Mouse (Mus musculus) naive thymus-derived CD4-positive, alpha-beta T cell, adult 2 months (primary cell): ENCODE data around the gene Zfp239.
"Not testable (repeated sequence)": the region's sequence is repeated elsewhere in the genome, so short reads cannot be mapped to it uniquely, and the experiment has no call there.

Experiments
- DNase-seq: peaks from one replicate; pipeline ENCODE4 v3.0.0-alpha.2; 2011; ENCODE audit warnings: low read depth

Gene Zfp239

GRCm38 (mm10) chr6:117861848-117862247 is at the start of gene Zfp239:
Zfp239 (plus strand) TSS chr6:117862100.
- no peak for DNase-seq

- no peak for DNase-seq
Observed at GRCm38 (mm10) chr6:117814681-117815080, 47.2 kb upstream of the Zfp239 start.

DNA sequence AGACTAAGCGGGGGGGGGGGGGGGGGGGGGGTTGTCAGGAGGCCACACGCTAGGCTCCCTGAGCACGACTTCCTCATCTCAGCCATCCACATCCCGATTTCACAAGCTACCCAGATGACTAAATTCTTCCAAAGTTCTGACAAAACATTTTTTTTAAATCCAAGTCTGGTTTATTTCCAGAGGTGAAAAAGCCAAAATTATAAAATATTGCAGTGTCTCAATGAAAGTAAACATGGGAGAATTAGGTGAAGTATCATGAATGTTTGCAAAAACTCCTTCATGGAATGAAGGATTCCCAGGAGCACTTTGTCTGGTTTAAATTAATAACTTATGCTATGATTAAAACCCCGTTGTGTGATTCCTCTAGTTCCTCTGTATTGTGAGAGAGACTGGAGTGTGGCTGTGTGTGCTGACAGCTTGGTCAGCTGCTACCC is 44.8 kb upstream of the Zfp239 start:
- no peak for DNase-seq

- DNase-seq, result no peak
Observed at GRCm38 (mm10) chr6:117820327-117820726, 41.6 kb upstream of the Zfp239 start.

DNA sequence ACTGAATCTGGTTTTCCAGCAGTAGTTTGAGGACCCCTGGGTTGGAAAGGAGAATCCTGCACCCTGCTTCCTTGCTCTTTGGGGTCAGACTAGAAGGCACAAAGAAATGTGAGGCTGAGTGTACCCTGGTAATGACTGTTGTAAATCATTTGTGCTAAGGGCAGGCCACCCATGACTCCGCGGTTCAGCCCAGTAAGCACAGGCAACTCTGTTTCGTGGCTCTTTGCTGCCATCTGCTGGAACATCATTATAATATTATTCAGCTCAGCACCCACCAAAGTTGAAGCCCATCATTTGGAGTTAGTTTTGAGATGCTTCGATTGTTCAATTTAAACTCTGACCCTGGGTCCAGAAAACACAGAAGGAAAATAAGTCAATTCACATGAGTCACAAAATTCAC is 36.5 kb upstream of the Zfp239 start:
- peak; percentile 75 for DNase-seq

- peak; percentile 57 for DNase-seq
Observed at GRCm38 (mm10) chr6:117828273-117828672, 33.6 kb upstream of the Zfp239 start.

DNA sequence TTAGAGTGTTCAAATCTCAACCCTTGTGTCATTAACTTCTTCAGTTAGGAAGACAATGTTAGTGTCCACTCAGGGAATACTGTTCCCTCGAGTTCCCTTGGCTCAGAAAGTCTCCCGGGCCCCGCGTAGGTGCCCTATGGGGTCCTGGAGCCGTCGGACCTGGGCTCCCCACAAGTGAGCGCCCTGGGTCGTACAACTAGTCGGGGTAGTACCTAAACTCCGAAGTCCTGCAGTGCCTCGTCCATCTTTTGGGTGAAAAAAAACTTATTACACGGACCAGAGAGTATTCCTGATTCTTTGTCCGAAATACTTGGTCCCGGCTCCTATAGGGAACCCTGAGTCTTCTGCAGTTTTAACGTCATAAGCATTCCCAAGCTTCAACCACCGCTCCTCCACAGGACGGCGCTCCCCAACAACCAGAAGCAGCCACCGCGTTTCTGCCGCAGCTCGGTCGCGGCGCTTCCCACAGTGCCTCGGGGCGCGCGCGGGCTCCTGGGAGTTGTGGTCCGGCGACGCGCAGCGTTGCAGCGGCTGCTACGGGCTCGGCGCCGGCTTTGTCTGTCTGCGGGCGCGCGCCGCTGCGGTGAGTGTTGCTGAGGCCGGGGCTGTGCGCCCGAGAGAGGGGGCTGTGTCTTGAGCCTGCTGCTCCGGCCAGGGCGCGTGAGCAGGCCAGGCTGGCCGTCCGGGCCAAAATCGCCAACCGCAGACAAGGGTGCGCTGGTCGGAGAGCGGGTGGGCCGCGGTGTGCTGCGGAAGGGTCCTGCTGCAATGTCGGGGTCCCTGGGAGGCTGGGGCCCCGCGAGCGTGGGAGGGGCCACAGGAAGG is 21.0 kb upstream of the Zfp239 start, which contains the start of gene Zfp637:
Gene Zfp637 (plus strand): TSS at position 495 of the 825 bp plus-strand sequence.
- DNase-seq, result peak; percentile 87

GRCm38 (mm10) chr6:117841511-117841955 is 20.4 kb upstream of the Zfp239 start:
- DNase-seq, result no peak

DNA sequence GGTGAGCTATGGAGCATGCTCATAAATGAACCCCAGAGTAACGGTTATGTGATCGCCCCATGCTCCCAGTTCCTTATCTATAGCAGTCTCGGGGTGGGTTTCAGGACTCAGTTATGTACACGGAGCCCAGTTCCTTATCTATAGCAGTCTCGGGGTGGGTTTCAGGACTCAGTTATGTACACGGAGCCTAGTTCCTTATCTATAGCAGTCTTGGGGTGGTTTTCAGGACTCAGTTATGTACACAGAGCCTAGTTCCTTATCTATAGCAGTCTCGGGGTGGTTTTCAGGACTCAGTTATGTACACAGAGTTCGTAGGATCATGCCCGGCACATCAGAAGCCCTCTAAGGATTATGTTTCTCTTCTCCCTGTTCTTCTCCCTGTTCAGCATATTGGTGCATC is 17.3 kb upstream of the Zfp239 start:
- no peak for DNase-seq

GRCm38 (mm10) chr6:117846671-117847070 is 15.2 kb upstream of the Zfp239 start:
- DNase-seq, result not testable (repeated sequence)

GRCm38 (mm10) chr6:117847772-117848171 is 14.1 kb upstream of the Zfp239 start:
- DNase-seq, result peak; percentile 33

DNA sequence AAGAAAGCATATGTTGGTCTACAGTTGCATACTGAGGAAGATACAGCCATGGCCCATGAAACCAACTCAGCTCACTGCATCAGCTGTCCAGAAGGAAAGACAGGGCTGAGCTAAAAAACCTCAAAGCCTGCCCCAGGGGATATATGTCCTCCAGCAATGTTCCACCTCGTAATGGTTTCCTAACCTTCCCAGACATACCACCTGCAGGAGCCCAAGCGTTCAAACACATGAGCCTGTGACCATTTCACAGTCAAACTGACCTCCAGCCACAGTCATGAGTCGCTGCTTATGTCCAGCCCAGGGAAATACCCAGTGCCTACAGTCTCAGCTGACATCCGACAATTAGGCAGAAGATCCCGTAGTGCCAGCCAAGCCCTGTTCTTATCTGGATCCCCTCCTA is 13.3 kb upstream of the Zfp239 start:
- no peak for DNase-seq

GRCm38 (mm10) chr6:117851747-117852146 is 10.2 kb upstream of the Zfp239 start:
- DNase-seq, result peak; percentile 71

DNA sequence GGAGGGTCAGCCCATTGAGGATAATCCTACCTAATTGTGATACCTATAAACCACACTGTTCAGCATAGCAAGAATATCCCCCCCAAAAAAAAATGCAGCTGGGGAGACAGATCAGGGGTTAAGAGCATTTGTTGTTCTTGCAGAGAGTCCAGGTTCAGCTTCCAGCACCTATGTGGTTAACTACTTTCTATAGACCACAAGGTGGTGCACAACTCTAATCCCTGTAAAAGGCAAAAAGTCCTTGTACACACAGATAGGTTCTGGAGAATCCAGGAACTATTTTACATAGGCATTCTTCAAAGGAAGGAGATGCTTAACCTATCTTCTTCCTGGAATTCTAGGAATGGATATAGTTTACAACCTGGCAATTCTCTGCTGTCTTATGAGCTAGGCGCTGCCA is 3.9 kb upstream of the Zfp239 start:
- DNase-seq, result peak; percentile 34

DNA sequence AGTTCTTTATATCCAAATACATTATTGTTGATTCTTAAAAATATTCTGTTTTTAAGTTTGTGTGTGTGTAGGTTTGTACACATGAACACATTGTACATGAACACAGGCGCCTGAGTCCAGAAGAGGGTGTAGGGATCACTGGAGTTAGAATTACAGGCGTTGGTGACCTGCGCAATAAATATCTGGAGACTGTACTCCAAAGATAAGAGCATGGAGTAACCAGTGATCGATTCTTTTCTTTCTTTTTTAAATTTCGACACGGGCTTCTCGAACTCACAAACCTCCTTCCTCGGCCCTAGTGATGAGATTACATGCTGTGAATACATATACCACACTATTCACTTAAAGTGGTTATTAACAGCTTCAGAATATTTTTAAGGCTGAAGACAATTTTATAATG is 565 bp downstream of the Zfp239 start:
- no peak for DNase-seq

DNA sequence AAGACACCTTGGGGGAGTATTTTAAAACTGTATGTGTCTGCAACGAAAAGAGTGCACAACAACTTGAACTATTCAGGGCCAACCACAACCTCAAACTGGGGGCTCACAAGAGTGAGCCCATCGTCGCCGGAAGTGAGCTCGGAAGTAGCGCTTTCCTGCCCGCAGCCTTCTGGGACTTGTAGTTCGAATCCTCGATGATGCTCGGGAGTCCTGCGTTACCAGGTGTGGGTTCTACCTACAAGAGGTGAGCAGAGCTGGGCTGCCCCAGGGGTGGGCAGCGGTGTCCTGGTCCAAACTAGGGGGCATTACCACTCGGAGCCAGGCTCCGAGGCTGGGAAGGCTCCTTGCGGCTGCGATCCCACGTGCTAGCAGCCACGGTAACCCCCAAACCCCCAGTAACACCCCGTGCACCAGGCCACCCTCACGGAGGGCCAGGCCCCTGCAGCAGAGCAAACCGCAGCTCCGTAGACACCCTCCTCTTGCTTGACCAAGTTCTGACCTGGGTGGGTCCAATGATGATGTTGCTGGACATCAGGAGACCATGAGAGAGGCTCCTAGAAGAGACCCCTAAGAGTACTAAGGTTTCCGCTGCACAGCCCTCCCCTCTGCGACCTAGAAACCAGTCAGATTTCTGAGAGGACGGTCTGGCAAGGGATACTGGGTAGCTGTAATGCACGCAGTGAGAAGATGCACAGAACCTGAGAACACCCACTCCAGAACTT is 1.2 kb downstream of the Zfp239 start:
- peak; percentile 77 for DNase-seq

GRCm38 (mm10) chr6:117863751-117864150 is 1.9 kb downstream of the Zfp239 start:
- DNase-seq, result no peak

DNA sequence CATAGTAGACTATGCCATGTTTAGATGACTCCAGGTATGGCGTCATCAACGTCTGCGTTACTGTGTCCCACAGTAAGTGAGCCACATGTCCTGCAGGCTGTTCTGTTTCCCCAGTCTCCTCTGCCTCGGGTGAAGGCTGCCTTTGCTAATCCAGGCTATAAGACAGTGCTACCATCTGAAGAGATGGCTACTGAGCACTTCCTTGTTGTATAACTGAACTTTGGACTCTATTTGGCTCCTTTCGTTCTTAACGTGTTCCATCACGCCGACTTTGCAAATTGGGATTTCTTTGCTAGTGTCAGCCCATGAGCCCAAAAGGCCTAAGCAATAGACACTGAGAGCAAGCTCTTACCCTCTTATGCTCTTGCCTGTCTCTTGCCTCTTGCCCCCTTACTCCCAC is 6.3 kb downstream of the Zfp239 start:
- DNase-seq, result no peak

DNA sequence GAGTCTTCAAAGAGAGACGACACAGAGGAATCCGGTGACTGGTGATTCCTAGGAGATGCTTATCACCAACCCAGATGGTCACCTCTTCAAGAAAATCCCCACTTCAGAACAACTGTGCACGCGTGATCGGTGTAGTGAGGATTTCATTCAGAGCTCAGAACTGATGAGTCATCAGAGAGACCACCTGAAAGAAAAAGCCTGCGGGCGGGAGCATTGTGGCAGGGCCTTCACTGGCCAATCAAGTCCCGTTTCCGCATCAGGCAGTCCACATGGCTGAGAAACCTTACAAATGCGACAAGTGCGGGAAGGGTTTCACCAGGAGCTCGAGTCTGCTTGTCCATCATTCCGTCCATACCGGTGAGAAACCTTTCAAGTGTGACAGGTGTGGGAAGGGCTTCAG is 9.1 kb downstream of the Zfp239 start:
- DNase-seq, result no peak

DNA sequence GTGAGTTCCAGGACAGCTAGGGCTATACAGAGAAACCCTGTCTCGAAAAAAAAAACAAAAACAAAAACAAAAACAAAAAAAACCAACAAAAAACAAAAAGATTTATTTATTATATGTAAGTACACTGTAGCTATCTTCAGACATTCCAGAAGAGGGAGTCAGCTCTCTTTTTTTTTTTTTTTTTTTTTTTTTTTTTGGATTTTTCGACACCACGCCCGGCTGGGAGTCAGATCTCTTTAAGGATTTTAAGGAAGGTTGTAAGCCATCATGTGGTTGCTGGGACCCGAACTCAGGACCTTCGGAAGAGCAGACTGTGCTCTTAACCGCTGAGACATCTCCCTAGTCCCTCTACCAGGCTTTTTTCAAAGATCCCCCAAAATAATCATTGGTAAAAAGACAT is 11.6 kb downstream of the Zfp239 start:
- not testable (repeated sequence) for DNase-seq

DNA sequence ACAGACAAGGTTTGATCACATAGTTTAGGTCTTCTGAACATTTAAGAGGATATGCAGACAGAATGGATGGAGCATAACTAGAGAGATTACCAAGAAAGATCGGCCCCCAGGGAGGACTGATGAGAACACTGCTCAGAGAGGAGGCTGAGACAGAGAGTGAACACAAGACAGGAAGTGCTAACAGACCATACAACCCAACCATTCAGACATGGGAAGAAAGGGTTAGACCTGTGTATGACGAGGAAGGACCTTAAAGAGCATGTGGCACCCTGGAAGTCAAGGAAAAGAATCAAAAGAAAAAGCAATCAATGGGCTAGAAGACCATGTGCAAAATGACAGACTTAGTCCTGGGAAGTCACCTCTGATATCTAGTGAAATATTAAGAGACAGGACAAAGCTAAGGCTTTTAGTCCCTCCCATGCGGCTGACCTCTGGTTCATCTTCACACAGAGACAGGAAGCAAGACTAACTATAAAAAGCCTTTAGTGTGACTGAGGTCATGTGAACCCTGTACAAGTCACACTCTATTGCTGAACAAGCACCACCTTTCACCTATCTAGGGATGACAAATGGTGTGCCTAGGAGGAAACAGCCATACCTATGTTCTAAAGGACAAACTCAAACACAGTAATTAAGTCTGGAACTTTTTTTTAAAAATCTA is 12.9 kb downstream of the Zfp239 start:
- DNase-seq, result peak; percentile 54

- peak; percentile 97 for DNase-seq
Observed at GRCm38 (mm10) chr6:117878700-117879407, 17.0 kb downstream of the Zfp239 start.
